Mouse (Mus musculus): ENCODE data around the gene Rapsn. TPM values are rescaled to one million over a fixed set of nuclear protein-coding genes. Genes with fewer than 3 reads are reported as not detected.
"Not testable (repeated sequence)": the region's sequence is repeated elsewhere in the genome, so short reads cannot be mapped to it uniquely, and the experiment has no call there.

Rapsn gene
- polyA plus RNA-seq, 1 experiment from 2014 or later: 0.57 TPM

DNA sequence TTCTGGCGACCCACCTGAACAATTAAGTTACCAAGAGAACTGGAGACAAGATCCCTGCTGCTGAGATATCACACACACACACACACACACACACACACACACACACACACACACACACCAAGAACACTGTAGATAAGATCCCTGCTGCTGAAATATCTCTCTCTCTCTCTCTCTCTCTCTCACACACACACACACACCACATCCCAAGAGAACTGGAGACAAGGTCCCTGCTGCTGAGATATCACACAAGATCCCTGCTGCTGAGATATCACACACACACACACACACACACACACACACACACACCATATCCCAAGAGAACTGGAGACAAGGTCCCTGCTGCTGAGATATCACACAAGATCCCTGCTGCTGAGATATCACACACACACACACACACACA, 10.4 kb downstream of the Rapsn start:
- WGBS: 95% methylated on average over 1 of the region's 1 CpGs
- DNase-seq; H3K9me3 ChIP-seq (ENCODE audit: control insufficient read depth, low read length); H3K4me3 ChIP-seq (replicated peaks; ENCODE audit: low read depth, low read length); H3K27ac ChIP-seq (replicated peaks; ENCODE audit: low read depth, low read length); H3K27me3 ChIP-seq (ENCODE audit: control insufficient read depth, insufficient read depth, low read length); ATAC-seq (ENCODE audit: low FRiP score, low TSS enrichment); H3K4me2 ChIP-seq (ENCODE audit: low read length); H3K4me1 ChIP-seq (ENCODE audit: control insufficient read depth, insufficient read depth, low read length); H3K36me3 ChIP-seq (ENCODE audit: control insufficient read depth, insufficient read depth, low read length); H3K9ac ChIP-seq (replicated peaks; ENCODE audit: low read length): not testable (repeated sequence)

DNA sequence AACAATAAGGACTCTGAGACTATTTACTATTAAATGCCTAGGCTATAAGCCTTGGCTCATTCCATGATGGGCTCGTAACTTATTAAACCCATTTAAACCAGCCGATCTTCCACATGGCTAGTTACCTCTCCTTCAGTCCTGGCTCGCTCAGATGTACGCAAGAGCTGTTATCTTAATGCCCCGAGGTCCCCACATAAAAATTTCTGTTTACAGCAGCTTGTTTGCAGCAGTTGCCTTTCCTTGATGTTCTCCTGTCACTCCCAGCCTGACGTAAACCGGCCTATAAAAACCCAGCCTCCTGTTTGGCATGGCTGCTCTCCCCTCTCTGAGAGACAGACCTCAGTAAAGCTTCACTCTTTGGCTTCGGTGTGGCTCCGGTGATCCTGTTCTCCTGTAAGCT, 11.9 kb downstream of the Rapsn start:
- Histone ChIP-seq H3K27ac (replicated peaks; ENCODE audit: low read depth, low read length) (no peak overlapping the region), H3K9ac (replicated peaks; ENCODE audit: low read length) (no peak overlapping the region), H3K4me3 (replicated peaks; ENCODE audit: low read depth, low read length) (no peak overlapping the region), H3K4me2 (ENCODE audit: low read length) (no peak overlapping the region), H3K36me3 (ENCODE audit: control insufficient read depth, insufficient read depth, low read length) (no peaks in the 10 kb centered on the region), H3K9me3 (ENCODE audit: control insufficient read depth, low read length) (no peaks in the 10 kb centered on the region), H3K4me1 (ENCODE audit: control insufficient read depth, insufficient read depth, low read length) (no peaks in the 10 kb centered on the region), H3K27me3 (ENCODE audit: control insufficient read depth, insufficient read depth, low read length) (no peaks in the 10 kb centered on the region)
- 84% methylated on average over 9 of the region's 9 CpGs for WGBS
- no peak for DNase-seq
- ATAC-seq (ENCODE audit: low FRiP score, low TSS enrichment): no peak

DNA sequence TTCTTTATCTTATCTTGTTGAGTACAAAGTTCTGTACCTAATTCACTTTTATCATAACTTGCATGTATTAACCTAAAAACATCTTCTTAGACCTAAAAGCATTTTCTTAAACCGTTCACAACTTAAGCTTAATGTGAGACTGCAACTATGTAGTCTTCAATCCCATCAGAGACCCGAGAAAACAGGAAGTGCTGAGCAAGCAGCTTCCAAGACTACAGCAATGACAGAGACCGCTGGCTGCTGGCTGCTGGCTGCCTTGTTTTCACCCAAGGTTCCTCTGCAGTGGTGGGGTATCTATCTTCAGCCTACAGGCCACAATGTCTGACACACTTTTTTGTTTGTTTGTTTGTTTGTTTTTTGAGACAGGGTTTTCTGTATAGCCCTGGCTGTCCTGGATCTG, 16.5 kb downstream of the Rapsn start:
- Histone ChIP-seq H3K4me2 (ENCODE audit: low read length) (no peak overlapping the region), H3K36me3 (ENCODE audit: control insufficient read depth, insufficient read depth, low read length) (peaks cover 19% of the 10 kb centered on the region), H3K27ac (replicated peaks; ENCODE audit: low read depth, low read length) (no peak overlapping the region), H3K9ac (replicated peaks; ENCODE audit: low read length) (no peak overlapping the region), H3K4me3 (replicated peaks; ENCODE audit: low read depth, low read length) (no peak overlapping the region), H3K4me1 (ENCODE audit: control insufficient read depth, insufficient read depth, low read length) (peaks cover 9% of the 10 kb centered on the region), H3K9me3 (ENCODE audit: control insufficient read depth, low read length) (no peaks in the 10 kb centered on the region), H3K27me3 (ENCODE audit: control insufficient read depth, insufficient read depth, low read length) (no peaks in the 10 kb centered on the region)
- DNase-seq (no peak), ATAC-seq (ENCODE audit: low FRiP score, low TSS enrichment) (no peak)
- 84% methylated on average over 3 of the region's 3 CpGs for WGBS

DNA sequence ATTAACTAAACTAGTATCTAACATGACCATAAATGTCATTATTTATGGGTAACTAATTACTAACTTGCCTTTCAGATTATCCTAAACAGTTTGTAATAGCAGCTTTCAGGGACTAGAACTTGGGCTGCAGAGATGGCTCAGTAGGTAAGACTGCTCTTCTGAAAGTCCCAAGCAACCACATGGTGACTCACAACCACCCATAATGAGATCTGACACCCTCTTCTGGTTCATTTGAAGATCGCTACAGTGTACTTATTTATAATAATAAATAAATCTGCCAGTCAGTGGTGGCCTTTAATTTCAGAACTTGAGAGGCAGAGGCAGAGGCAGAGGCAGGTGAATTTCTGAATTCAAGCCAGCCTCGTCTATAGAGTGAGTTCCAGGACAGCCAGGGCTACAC, 17.3 kb downstream of the Rapsn start:
- H3K27ac ChIP-seq (replicated peaks; ENCODE audit: low read depth, low read length): no peak overlapping the region
- DNase-seq: no peak
- H3K4me2 ChIP-seq (ENCODE audit: low read length): peak overlapping the region; percentile 88

DNA sequence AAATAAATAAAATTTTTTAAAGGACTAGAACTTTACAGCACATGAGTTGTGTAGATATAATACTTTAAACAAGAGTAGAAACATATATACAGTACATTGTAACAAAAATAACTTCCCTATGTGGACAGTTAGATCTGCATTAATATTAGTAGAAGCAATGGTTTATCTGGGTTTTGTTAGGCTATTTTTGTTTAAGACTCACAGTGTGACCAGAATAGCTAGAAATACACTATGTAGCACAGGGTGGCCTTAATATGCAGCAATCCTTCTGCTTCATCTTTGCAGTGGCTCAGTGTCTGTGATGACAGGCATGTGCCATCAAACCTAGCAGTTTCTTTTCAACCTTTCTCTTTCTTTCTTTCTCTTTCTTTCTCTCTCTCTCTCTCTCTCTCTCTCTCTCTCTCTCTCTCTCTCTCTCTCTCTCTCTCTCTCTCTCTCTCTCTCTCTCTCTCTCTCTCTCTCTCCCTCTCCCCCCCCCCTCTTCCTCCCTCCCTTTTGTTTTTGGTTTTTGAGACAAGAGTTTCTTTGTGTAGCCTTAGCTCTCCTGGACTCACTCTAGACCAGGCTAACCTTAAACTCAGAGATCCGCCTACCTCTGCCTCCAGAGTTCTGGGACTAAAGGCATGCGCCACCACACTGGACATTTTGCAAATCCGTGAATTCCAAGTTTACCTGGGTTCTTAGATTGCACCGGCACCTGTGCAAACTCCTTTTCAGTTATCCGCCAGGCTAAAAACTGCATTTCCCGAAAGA, 17.9 kb downstream of the Rapsn start:
- peak; percentile 65 for ATAC-seq (ENCODE audit: low FRiP score, low TSS enrichment)
- peak overlapping the region; percentile 57 for H3K4me3 ChIP-seq (replicated peaks; ENCODE audit: low read depth, low read length)

More for the DNA sequence above, 17.3 kb downstream of the Rapsn start:
- H3K9ac ChIP-seq (replicated peaks; ENCODE audit: low read length): no peak overlapping the region
- peaks cover 9% of the 10 kb centered on the region for H3K4me1 ChIP-seq (ENCODE audit: control insufficient read depth, insufficient read depth, low read length)
- H3K27me3 ChIP-seq (ENCODE audit: control insufficient read depth, insufficient read depth, low read length): no peaks in the 10 kb centered on the region
- ATAC-seq (ENCODE audit: low FRiP score, low TSS enrichment): no peak
- H3K9me3 ChIP-seq (ENCODE audit: control insufficient read depth, low read length): no peaks in the 10 kb centered on the region
- 61% methylated on average over 2 of the region's 2 CpGs for WGBS
- H3K36me3 ChIP-seq (ENCODE audit: control insufficient read depth, insufficient read depth, low read length): peaks cover 28% of the 10 kb centered on the region
- H3K4me3 ChIP-seq (replicated peaks; ENCODE audit: low read depth, low read length): no peak overlapping the region

DNA sequence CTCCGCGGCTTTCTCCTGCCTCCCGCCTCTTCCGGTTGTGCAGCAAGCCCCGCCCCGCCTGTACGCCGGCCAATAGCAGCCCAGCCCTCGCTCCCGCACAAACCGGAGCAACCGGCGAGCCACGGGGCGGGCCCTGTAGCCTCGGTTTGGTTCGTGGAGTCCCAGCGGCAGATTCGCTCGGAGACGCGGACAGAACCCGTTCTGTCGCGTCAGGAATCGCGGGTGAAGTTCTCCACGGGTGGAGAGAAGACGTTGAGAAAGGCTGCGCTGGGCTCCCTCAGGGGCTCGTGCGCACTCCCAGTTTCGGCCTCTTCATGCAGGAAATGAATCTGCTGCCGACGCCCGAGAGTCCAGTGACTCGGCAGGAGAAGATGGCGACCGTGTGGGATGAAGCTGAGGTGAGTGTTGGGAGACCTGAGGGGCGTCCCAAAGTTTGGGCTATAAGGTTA, 18.5 kb downstream of the Rapsn start, which contains the start of gene Psmc3:
Psmc3 (plus strand) TSS at position 76 of the 449 bp plus-strand sequence.
- Histone ChIP-seq H3K27me3 (ENCODE audit: control insufficient read depth, insufficient read depth, low read length) (no peaks in the 10 kb centered on the region), H3K9me3 (ENCODE audit: control insufficient read depth, low read length) (no peaks in the 10 kb centered on the region), H3K4me3 (replicated peaks; ENCODE audit: low read depth, low read length) (peak within 1 kb of the TSS; percentile 57), H3K27ac (replicated peaks; ENCODE audit: low read depth, low read length) (peak within 1 kb of the TSS; percentile 81), H3K4me1 (ENCODE audit: control insufficient read depth, insufficient read depth, low read length) (peaks cover 9% of the 10 kb centered on the region), H3K9ac (replicated peaks; ENCODE audit: low read length) (peak within 1 kb of the TSS; percentile 63), H3K36me3 (ENCODE audit: control insufficient read depth, insufficient read depth, low read length) (peaks cover 40% of the 10 kb centered on the region), H3K4me2 (ENCODE audit: low read length) (peak within 1 kb of the TSS; percentile 88)
- peak; percentile 99 for ATAC-seq (ENCODE audit: low FRiP score, low TSS enrichment)
- whole genome bisulfite sequencing: under 1% methylated on average over 40 of the region's 40 CpGs
- DNase-seq: peak; percentile 96

More for the DNA sequence above, 17.9 kb downstream of the Rapsn start:
- 0% methylated on average over 6 of the region's 6 CpGs for WGBS
- no peaks in the 10 kb centered on the region for H3K9me3 ChIP-seq (ENCODE audit: control insufficient read depth, low read length)
- no peak for DNase-seq
- H3K9ac ChIP-seq (replicated peaks; ENCODE audit: low read length): peak overlapping the region; percentile 40; the same call in 1 of the 2 replicates
- H3K4me1 ChIP-seq (ENCODE audit: control insufficient read depth, insufficient read depth, low read length): peaks cover 9% of the 10 kb centered on the region
- peak overlapping the region; percentile 88 for H3K4me2 ChIP-seq (ENCODE audit: low read length)
- H3K36me3 ChIP-seq (ENCODE audit: control insufficient read depth, insufficient read depth, low read length): peaks cover 34% of the 10 kb centered on the region
- no peak overlapping the region; the same call in 1 of the 2 replicates for H3K27ac ChIP-seq (replicated peaks; ENCODE audit: low read depth, low read length)
- H3K27me3 ChIP-seq (ENCODE audit: control insufficient read depth, insufficient read depth, low read length): no peaks in the 10 kb centered on the region

DNA sequence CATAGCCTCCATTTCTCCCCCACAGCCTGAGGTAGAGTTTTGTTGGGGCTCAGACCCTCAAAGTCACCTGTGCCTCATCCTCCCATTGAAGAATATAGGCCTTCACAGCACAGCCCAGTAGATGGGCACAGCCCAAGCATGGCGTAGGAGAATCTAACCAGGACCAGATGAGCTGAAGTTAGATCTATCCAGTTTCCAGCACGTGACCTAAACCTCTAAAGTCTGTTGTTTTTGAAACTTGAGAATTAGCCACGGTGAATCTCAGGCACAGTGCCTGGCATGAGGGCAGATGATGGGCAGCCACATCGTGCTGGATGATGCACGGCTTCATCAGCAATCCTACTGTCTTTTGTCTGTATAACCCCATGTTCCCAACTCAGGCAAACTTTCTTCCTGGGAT, 23.0 kb downstream of the Rapsn start:
- WGBS: 95% methylated on average over 5 of the region's 5 CpGs
- ATAC-seq (ENCODE audit: low FRiP score, low TSS enrichment) (no peak), DNase-seq (no peak)
- Histone ChIP-seq H3K4me3 (replicated peaks; ENCODE audit: low read depth, low read length) (no peak overlapping the region), H3K4me2 (ENCODE audit: low read length) (no peak overlapping the region), H3K27me3 (ENCODE audit: control insufficient read depth, insufficient read depth, low read length) (no peaks in the 10 kb centered on the region), H3K4me1 (ENCODE audit: control insufficient read depth, insufficient read depth, low read length) (peaks cover 9% of the 10 kb centered on the region), H3K27ac (replicated peaks; ENCODE audit: low read depth, low read length) (no peak overlapping the region), H3K9ac (replicated peaks; ENCODE audit: low read length) (no peak overlapping the region), H3K36me3 (ENCODE audit: control insufficient read depth, insufficient read depth, low read length) (peaks cover 77% of the 10 kb centered on the region), H3K9me3 (ENCODE audit: control insufficient read depth, low read length) (no peaks in the 10 kb centered on the region)

DNA sequence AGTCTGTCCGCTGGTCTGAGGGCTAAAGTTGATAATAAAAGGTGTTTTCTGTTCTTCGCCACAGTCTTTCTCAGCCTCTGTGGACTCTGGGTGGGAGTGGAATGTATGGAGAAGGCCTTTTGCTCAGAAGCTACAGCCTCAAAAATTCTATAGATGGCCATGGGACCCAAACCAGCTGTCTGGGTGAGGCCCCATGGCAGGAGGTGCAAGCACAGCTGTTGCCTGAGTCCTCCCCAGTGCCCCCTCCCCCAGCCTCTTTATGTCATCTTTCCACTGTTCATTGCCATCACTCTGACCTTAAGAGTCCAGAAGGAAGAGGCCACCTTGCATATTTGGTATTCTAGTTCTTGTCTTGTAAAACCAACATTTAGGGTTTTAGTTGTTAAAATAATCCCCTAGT, 24.0 kb downstream of the Rapsn start:
- Histone ChIP-seq H3K4me3 (replicated peaks; ENCODE audit: low read depth, low read length) (no peak overlapping the region), H3K27ac (replicated peaks; ENCODE audit: low read depth, low read length) (no peak overlapping the region), H3K36me3 (ENCODE audit: control insufficient read depth, insufficient read depth, low read length) (peaks cover 87% of the 10 kb centered on the region), H3K27me3 (ENCODE audit: control insufficient read depth, insufficient read depth, low read length) (no peaks in the 10 kb centered on the region), H3K4me1 (ENCODE audit: control insufficient read depth, insufficient read depth, low read length) (peaks cover 9% of the 10 kb centered on the region), H3K9me3 (ENCODE audit: control insufficient read depth, low read length) (no peaks in the 10 kb centered on the region), H3K4me2 (ENCODE audit: low read length) (no peak overlapping the region), H3K9ac (replicated peaks; ENCODE audit: low read length) (no peak overlapping the region)
- DNase-seq (no peak), ATAC-seq (ENCODE audit: low FRiP score, low TSS enrichment) (no peak)
- 98% methylated on average over 2 of the region's 2 CpGs for WGBS

Data from midbrain, embryonic 14.5 days (tissue).